Mouse (Mus musculus) hindbrain, embryonic 16.5 days (tissue): ENCODE results near the gene Tcn2. TPM values are rescaled to one million over a fixed set of nuclear protein-coding genes. Genes with fewer than 3 reads are reported as not detected.

Source experiments
- ATAC-seq: fragments of 200-750 bp; cut with Nextera tagmentation; 2 replicates; pipeline ENCODE4 v1.8.0; 2017; ENCODE audit warnings: moderate TSS enrichment, moderate library complexity
- H3K27ac ChIP-seq: fragments of 300-500 bp; sonication (generic); 2 replicates; pipeline ENCODE4 v1.5.1; 2014; ENCODE audit warnings: low read depth, mild to moderate bottlenecking, control low read depth, low read length, moderate library complexity
- H3K27me3 ChIP-seq: fragments of 300-500 bp; sonication (generic); replicated peaks from 2 replicates; pipeline ENCODE4 v1.6.1; 2014; ENCODE audit warnings: low read length; ENCODE audit not compliant: control insufficient read depth, insufficient read depth
- H3K36me3 ChIP-seq: fragments of 300-500 bp; sonication (generic); 2 replicates; pipeline ENCODE4 v1.6.1; 2014; ENCODE audit warnings: mild to moderate bottlenecking, low read length, moderate library complexity, mixed read lengths; ENCODE audit not compliant: control insufficient read depth, insufficient read depth
- H3K4me1 ChIP-seq: fragments of 300-500 bp; sonication (generic); 2 replicates; pipeline ENCODE4 v1.6.1; 2014; ENCODE audit warnings: low read depth, low read length; ENCODE audit not compliant: control insufficient read depth, insufficient read depth
- H3K4me2 ChIP-seq: fragments of 300-500 bp; sonication (generic); 2 replicates; pipeline ENCODE4 v1.6.1; 2014; ENCODE audit warnings: mild to moderate bottlenecking, low read length, control low read depth, moderate library complexity
- H3K4me3 ChIP-seq: fragments of 300-500 bp; sonication (generic); 2 replicates; pipeline ENCODE4 v1.5.1; 2014; ENCODE audit warnings: mild to moderate bottlenecking, low read length, control low read depth, moderate library complexity
- H3K9ac ChIP-seq: fragments of 300-500 bp; sonication (generic); 2 replicates; pipeline ENCODE4 v1.6.1; 2014; ENCODE audit warnings: low read depth, mild to moderate bottlenecking, control low read depth, low read length, moderate library complexity
- H3K9me3 ChIP-seq: fragments of 300-500 bp; sonication (generic); 2 replicates; pipeline ENCODE4 v1.6.1; 2014; ENCODE audit warnings: mild to moderate bottlenecking, low read length, moderate library complexity; ENCODE audit not compliant: control insufficient read depth
- WGBS: fragments of 180-500 bp; shearing (Covaris S2); extraction: QIAGEN DNeasy Blood & Tissue Kit; methylation state at CpG from one replicate; pipeline ENCODE4 v1.1.7; 2014; 5-methylcytosine and 5-hydroxymethylcytosine counted together
- polyA plus RNA-seq: library from polyadenylated mRNA; unstranded; fragments of >200 nt; fragmentation: Nextera tagmentation; extraction: Ambion mirVana; gene quantifications from 2 replicates; pipeline ENCODE4 v1.2.1, GENCODE M21; 2015

The Tcn2 gene
- polyA plus RNA-seq, 1 experiment from 2014 or later = 30.8 TPM

- ATAC-seq = no peak
- 78% methylated on average over 3 of the region's 3 CpGs for WGBS
- H3K9ac ChIP-seq = no peak overlapping the region
These were observed 4.4 kb upstream of the Tcn2 start for GRCm38 (mm10) chr11:3936318-3936717.

GRCm38 (mm10) chr11:3935135-3935534, 3.2 kb upstream of the Tcn2 start:
- H3K4me2 ChIP-seq = no peak overlapping the region
- no peak overlapping the region for H3K27ac ChIP-seq
- no peak for ATAC-seq
- no peak overlapping the region for H3K4me3 ChIP-seq
- H3K9me3 ChIP-seq = no peaks in the 10 kb centered on the region
- no peaks in the 10 kb centered on the region for H3K27me3 ChIP-seq
- 70% methylated on average over 4 of the region's 4 CpGs for WGBS
- no peaks in the 10 kb centered on the region for H3K36me3 ChIP-seq
- peaks cover 11% of the 10 kb centered on the region for H3K4me1 ChIP-seq
- H3K9ac ChIP-seq = no peak overlapping the region

More at GRCm38 (mm10) chr11:3936318-3936717, 4.4 kb upstream of the Tcn2 start:
- H3K27me3 ChIP-seq = no peaks in the 10 kb centered on the region
- H3K36me3 ChIP-seq = no peaks in the 10 kb centered on the region
- H3K9me3 ChIP-seq = no peaks in the 10 kb centered on the region
- H3K27ac ChIP-seq = no peak overlapping the region
- peaks cover 5% of the 10 kb centered on the region; the same call in 1 of the 2 replicates for H3K4me1 ChIP-seq
- no peak overlapping the region for H3K4me3 ChIP-seq
- H3K4me2 ChIP-seq = no peak overlapping the region

GRCm38 (mm10) chr11:3933756-3934285, 1.9 kb upstream of the Tcn2 start:
- Histone ChIP-seq H3K27ac (no peak overlapping the region), H3K9me3 (no peaks in the 10 kb centered on the region), H3K36me3 (no peaks in the 10 kb centered on the region), H3K4me1 (peaks cover 11% of the 10 kb centered on the region), H3K4me2 (no peak overlapping the region), H3K9ac (no peak overlapping the region), H3K27me3 (no peaks in the 10 kb centered on the region), H3K4me3 (no peak overlapping the region)
- no peak for ATAC-seq
- 85% methylated on average over 9 of the region's 9 CpGs for WGBS

- no peaks in the 10 kb centered on the region for H3K9me3 ChIP-seq
These were observed 1.0 kb downstream of the Tcn2 start for GRCm38 (mm10) chr11:3930931-3931330.

GRCm38 (mm10) chr11:3930019-3930418, 1.9 kb downstream of the Tcn2 start:
- no peak overlapping the region for H3K4me2 ChIP-seq
- no peaks in the 10 kb centered on the region for H3K36me3 ChIP-seq
- H3K4me1 ChIP-seq = peaks cover 11% of the 10 kb centered on the region
- no peak overlapping the region for H3K4me3 ChIP-seq
- no peaks in the 10 kb centered on the region for H3K27me3 ChIP-seq
- 80% methylated on average over 4 of the region's 4 CpGs for WGBS
- H3K9me3 ChIP-seq = no peaks in the 10 kb centered on the region
- no peak for ATAC-seq
- no peak overlapping the region for H3K27ac ChIP-seq
- no peak overlapping the region for H3K9ac ChIP-seq

More at GRCm38 (mm10) chr11:3930931-3931330, 1.0 kb downstream of the Tcn2 start:
- no peaks in the 10 kb centered on the region for H3K36me3 ChIP-seq
- WGBS = 29% methylated on average over 6 of the region's 6 CpGs
- H3K4me1 ChIP-seq = peaks cover 11% of the 10 kb centered on the region
- peak overlapping the region; percentile 78 for H3K4me2 ChIP-seq
- H3K9ac ChIP-seq = peak overlapping the region; percentile 58; the same call in 1 of the 2 replicates
- no peak overlapping the region for H3K27ac ChIP-seq
- ATAC-seq = no peak
- H3K27me3 ChIP-seq = no peaks in the 10 kb centered on the region
- H3K4me3 ChIP-seq = peak overlapping the region; percentile 49

- WGBS = 92% methylated on average over 10 of the region's 10 CpGs
- Histone ChIP-seq H3K4me1 (peaks cover 2% of the 10 kb centered on the region), H3K9ac (no peak overlapping the region), H3K4me2 (no peak overlapping the region), H3K27me3 (no peaks in the 10 kb centered on the region), H3K4me3 (no peak overlapping the region), H3K9me3 (no peaks in the 10 kb centered on the region), H3K36me3 (no peaks in the 10 kb centered on the region; the same call in 1 of the 2 replicates), H3K27ac (no peak overlapping the region)
- no peak for ATAC-seq
These were observed 6.0 kb downstream of the Tcn2 start for GRCm38 (mm10) chr11:3925916-3926315.

GRCm38 (mm10) chr11:3922731-3923130, 9.2 kb downstream of the Tcn2 start:
- no peaks in the 10 kb centered on the region for H3K9me3 ChIP-seq
- ATAC-seq = no peak
- H3K4me3 ChIP-seq = no peak overlapping the region
- no peaks in the 10 kb centered on the region for H3K4me1 ChIP-seq
- H3K36me3 ChIP-seq = no peaks in the 10 kb centered on the region; the same call in 1 of the 2 replicates
- H3K9ac ChIP-seq = no peak overlapping the region
- H3K27me3 ChIP-seq = no peaks in the 10 kb centered on the region
- no peak overlapping the region for H3K4me2 ChIP-seq
- no peak overlapping the region for H3K27ac ChIP-seq
- 95% methylated on average over 6 of the region's 6 CpGs for WGBS

GRCm38 (mm10) chr11:3922115-3922514, 9.8 kb downstream of the Tcn2 start:
- no peak for ATAC-seq
- 93% methylated on average over 9 of the region's 9 CpGs for whole genome bisulfite sequencing
- Histone ChIP-seq H3K4me2 (no peak overlapping the region), H3K9ac (no peak overlapping the region), H3K9me3 (no peaks in the 10 kb centered on the region), H3K4me3 (no peak overlapping the region), H3K36me3 (no peaks in the 10 kb centered on the region; the same call in 1 of the 2 replicates), H3K4me1 (no peaks in the 10 kb centered on the region), H3K27ac (no peak overlapping the region), H3K27me3 (no peaks in the 10 kb centered on the region)

- 0 out of 2 replicates have a peak, but pooled peaks have one; percentile 40 for ATAC-seq
- WGBS = 28% methylated on average over 8 of the region's 8 CpGs
- 0 out of 2 replicates have a peak overlapping the region, but pooled peaks have one; percentile 8 for H3K4me2 ChIP-seq
These were observed 10.6 kb downstream of the Tcn2 start for GRCm38 (mm10) chr11:3921281-3921850.

More at GRCm38 (mm10) chr11:3921281-3921850, 10.6 kb downstream of the Tcn2 start:
- H3K27me3 ChIP-seq = no peaks in the 10 kb centered on the region
- no peaks in the 10 kb centered on the region; the same call in 1 of the 2 replicates for H3K36me3 ChIP-seq
- H3K4me1 ChIP-seq = no peaks in the 10 kb centered on the region
- no peaks in the 10 kb centered on the region for H3K9me3 ChIP-seq
- H3K27ac ChIP-seq = no peak overlapping the region
- no peak overlapping the region for H3K9ac ChIP-seq
- no peak overlapping the region for H3K4me3 ChIP-seq
